Mouse (Mus musculus): ENCODE measurements around the gene Coa3. TPM values are rescaled to one million over a fixed set of nuclear protein-coding genes. Genes with fewer than 3 reads are reported as not detected.

The Coa3 gene
- total and polyA plus RNA-seq, 3 experiments: 120 to 325 TPM; not detected in 1

DNA sequence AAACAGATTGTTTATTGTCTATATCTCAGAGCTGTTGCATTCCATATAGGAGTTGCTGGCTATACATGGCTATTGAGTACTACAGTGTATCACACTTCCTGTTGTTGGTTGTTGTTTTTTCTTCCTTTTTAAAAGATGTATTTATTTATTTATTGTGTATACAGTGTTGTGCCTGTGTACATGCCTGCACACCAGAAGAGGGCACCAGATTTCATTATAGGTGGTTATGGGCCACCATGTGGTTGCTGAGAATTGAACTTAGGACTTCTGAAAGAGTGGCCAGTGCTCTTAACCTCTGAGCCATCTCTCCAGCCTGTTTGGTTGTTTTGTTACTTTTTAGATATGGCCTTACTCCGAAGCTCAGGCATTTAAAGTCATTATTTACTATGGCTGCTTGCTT is 35.7 kb upstream of the Coa3 start:
- H3K36me3 ChIP-seq (ENCODE audit: control insufficient read depth in 1 of 2, insufficient read depth in 2 of 2, low read length in 2 of 2): peaks cover 22 to 48% of the 10 kb centered on the region in 2 experiments
- no peaks in the 10 kb centered on the region for H3K27me3 ChIP-seq (ENCODE audit: control insufficient read depth in 1 of 2, insufficient read depth in 2 of 2, low read length in 2 of 2)
- H3K79me2 ChIP-seq (ENCODE audit: control insufficient read depth, insufficient read depth, low read length, poor library complexity): peaks cover 33% of the 10 kb centered on the region
- peak; percentile 59 for DNase-seq (ENCODE audit: low read depth, low spot score)
- peak overlapping the region; percentile 100 for H3K27ac ChIP-seq (ENCODE audit: control insufficient read depth, low read depth, low read length)
- H3K4me1 ChIP-seq (ENCODE audit: control insufficient read depth in 1 of 2, insufficient read depth in 2 of 2, low read length in 2 of 2): peaks cover 22 to 32% of the 10 kb centered on the region in 2 experiments
- H3K9me3 ChIP-seq (replicated peaks; ENCODE audit: insufficient read depth, low read length): no peaks in the 10 kb centered on the region
- H3K9ac ChIP-seq (ENCODE audit: control insufficient read depth, low read depth, low read length, poor library complexity, severe bottlenecking): peak overlapping the region; percentile 97
- TF ChIP-seq GABPA (IDR thresholded peaks at IDR 0.05; ENCODE audit: low read depth, low read length) (no peak), TCF12 (IDR thresholded peaks at IDR 0.05; ENCODE audit: low read depth, low read length) (no peak), KAT2A (conservative IDR thresholded peaks at IDR 0.05; ENCODE audit: low read depth, low read length) (no peak), BHLHE40 (IDR thresholded peaks at IDR 0.05; ENCODE audit: borderline replicate concordance, low read depth, low read length) (no peak), SMC3 (IDR thresholded peaks at IDR 0.05; ENCODE audit: low read depth, low read length) (peak; percentile 19; the same call in 1 of the 2 replicates), UBTF (IDR thresholded peaks at IDR 0.05; ENCODE audit: borderline replicate concordance, insufficient read depth, low read depth, low read length) (no peak), RAD21 (IDR thresholded peaks at IDR 0.05; ENCODE audit: low read depth, low read length) (no peak; the same call in none of the 2 replicates), MYC (IDR thresholded peaks at IDR 0.05; ENCODE audit: low read depth, low read length) (peak; percentile 86; the same call in 1 of the 2 replicates), CTCF (IDR thresholded peaks at IDR 0.05 in 2 of 3, conservative IDR thresholded peaks at IDR 0.05 in 1 of 3; ENCODE audit: control insufficient read depth in 1 of 3, insufficient read depth in 1 of 3, low read depth in 2 of 3, low read length in 3 of 3, poor library complexity in 1 of 3, severe bottlenecking in 1 of 3) (peak; percentile 21 to 53 (median 22); a peak in 4 of 6 replicates), E2F4 (IDR thresholded peaks at IDR 0.05; ENCODE audit: borderline replicate concordance, low read depth, low read length) (no peak), ZMIZ1 (IDR thresholded peaks at IDR 0.05; ENCODE audit: low read depth, low read length) (no peak), RCOR1 (IDR thresholded peaks at IDR 0.05; ENCODE audit: low read depth, low read length) (no peak), TAL1 (IDR thresholded peaks at IDR 0.05; ENCODE audit: low read length) (no peak), MXI1 (IDR thresholded peaks at IDR 0.05; ENCODE audit: low read depth, low read length) (no peak), ZKSCAN1 (IDR thresholded peaks at IDR 0.05; ENCODE audit: low read depth, low read length) (no peak), HCFC1 (IDR thresholded peaks at IDR 0.05; ENCODE audit: low read depth, low read length) (no peak; the same call in 1 of the 2 replicates), POLR2A (IDR thresholded peaks at IDR 0.05; ENCODE audit: control insufficient read depth in 1 of 2, insufficient read depth in 1 of 2, low read depth in 1 of 2, low read length in 2 of 2, poor library complexity in 1 of 2) (no peak), NELFE (IDR thresholded peaks at IDR 0.05; ENCODE audit: low read depth, low read length) (no peak), MAZ (IDR thresholded peaks at IDR 0.05; ENCODE audit: low read depth, low read length) (no peak), ZC3H11A (IDR thresholded peaks at IDR 0.05; ENCODE audit: low read depth, low read length) (no peak), USF1 (IDR thresholded peaks at IDR 0.05; ENCODE audit: low read depth, low read length) (no peak), MAFK (IDR thresholded peaks at IDR 0.05; ENCODE audit: borderline replicate concordance, low read depth, low read length) (no peak), MEF2A (IDR thresholded peaks at IDR 0.05; ENCODE audit: extremely low read depth, insufficient replicate concordance, low read depth, low read length, poor library complexity, severe bottlenecking) (no peak), EP300 (IDR thresholded peaks at IDR 0.05; ENCODE audit: low read depth in 1 of 2, low read length in 2 of 2) (no peak)
- no peak overlapping the region; a peak in 1 of 4 replicates for H3K4me3 ChIP-seq (ENCODE audit: control insufficient read depth in 1 of 2, insufficient read depth in 1 of 2, low read depth in 2 of 2, low read length in 2 of 2)

All from MEL (cell line).